Mouse (Mus musculus) midbrain, embryonic 13.5 days (tissue): ENCODE data around the gene Gm15217. TPM values are rescaled to one million over a fixed set of nuclear protein-coding genes. Genes with fewer than 3 reads are reported as not detected.

Experiments used
- ATAC-seq: fragments of 200-750 bp; cut with Nextera tagmentation; 2 replicates; pipeline ENCODE4 v1.8.0; 2017; ENCODE audit warnings: mild to moderate bottlenecking, moderate TSS enrichment, moderate library complexity
- H3K27ac ChIP-seq: fragments of 300-500 bp; sonication (generic); 2 replicates; pipeline ENCODE4 v1.5.1; 2015; ENCODE audit warnings: inconsistent platforms, mild to moderate bottlenecking, moderate library complexity
- H3K27me3 ChIP-seq: fragments of 300-500 bp; sonication (generic); 2 replicates; pipeline ENCODE4 v1.6.1; 2015; ENCODE audit warnings: mild to moderate bottlenecking, inconsistent platforms
- H3K36me3 ChIP-seq: fragments of 300-500 bp; sonication (generic); 2 replicates; pipeline ENCODE4 v1.6.1; 2015; ENCODE audit warnings: mild to moderate bottlenecking, inconsistent platforms
- H3K4me1 ChIP-seq: fragments of 300-500 bp; sonication (generic); replicated peaks from 2 replicates; pipeline ENCODE4 v1.6.1; 2015; ENCODE audit warnings: inconsistent platforms
- H3K4me2 ChIP-seq: fragments of 300-500 bp; sonication (generic); replicated peaks from 2 replicates; pipeline ENCODE4 v1.6.1; 2015; ENCODE audit warnings: moderate library complexity, mild to moderate bottlenecking, inconsistent platforms
- H3K4me3 ChIP-seq: fragments of 300-500 bp; sonication (generic); replicated peaks from 2 replicates; pipeline ENCODE4 v1.5.1; 2015; ENCODE audit warnings: mild to moderate bottlenecking, inconsistent platforms
- H3K9ac ChIP-seq: fragments of 300-500 bp; sonication (generic); replicated peaks from 2 replicates; pipeline ENCODE4 v1.6.1; 2015; ENCODE audit warnings: mild to moderate bottlenecking, inconsistent platforms
- H3K9me3 ChIP-seq: fragments of 300-500 bp; sonication (generic); 2 replicates; pipeline ENCODE4 v1.6.1; 2016; ENCODE audit warnings: mild to moderate bottlenecking, inconsistent platforms
- WGBS: fragments of 180-500 bp; shearing (Covaris S2); methylation state at CpG from one replicate; pipeline ENCODE4 v1.1.7; 2015; 5-methylcytosine and 5-hydroxymethylcytosine counted together
- polyA plus RNA-seq: library from polyadenylated mRNA; unstranded; fragments of >200 nt; fragmentation: Nextera tagmentation; extraction: Ambion mirVana; gene quantifications from 2 replicates; pipeline ENCODE4 v1.2.1, GENCODE M21; 2015

Gm15217 gene
- polyA plus RNA-seq, 1 experiment from 2014 or later, result not detected

DNA sequence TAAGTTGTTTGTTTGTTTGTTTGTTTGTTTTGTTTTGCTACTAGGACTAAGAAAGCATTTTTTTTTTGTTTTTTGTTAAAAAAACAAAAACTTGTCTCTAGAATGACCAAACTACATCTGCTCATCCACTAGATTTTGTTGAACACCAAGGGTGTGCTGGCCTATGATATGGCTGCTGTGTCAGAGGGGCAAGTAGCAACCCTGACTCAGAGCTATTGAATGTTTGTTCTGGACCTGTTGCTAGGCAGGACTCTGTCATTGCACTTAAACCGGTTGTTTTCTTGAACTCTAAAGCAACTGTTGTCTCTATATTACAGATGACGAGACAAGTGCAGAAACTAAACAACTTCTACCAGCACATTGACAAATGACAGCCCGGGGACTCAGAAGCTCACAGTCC lies 29.1 kb downstream of the Gm15217 start:
- H3K4me1 ChIP-seq, result no peaks in the 10 kb centered on the region
- H3K27me3 ChIP-seq, result no peaks in the 10 kb centered on the region
- no peak overlapping the region for H3K4me3 ChIP-seq
- H3K4me2 ChIP-seq, result no peak overlapping the region
- H3K9me3 ChIP-seq, result no peaks in the 10 kb centered on the region
- no peak overlapping the region for H3K9ac ChIP-seq
- ATAC-seq, result no peak
- H3K27ac ChIP-seq, result no peak overlapping the region
- no peaks in the 10 kb centered on the region for H3K36me3 ChIP-seq
- 88% methylated on average over 3 of the region's 3 CpGs for WGBS

DNA sequence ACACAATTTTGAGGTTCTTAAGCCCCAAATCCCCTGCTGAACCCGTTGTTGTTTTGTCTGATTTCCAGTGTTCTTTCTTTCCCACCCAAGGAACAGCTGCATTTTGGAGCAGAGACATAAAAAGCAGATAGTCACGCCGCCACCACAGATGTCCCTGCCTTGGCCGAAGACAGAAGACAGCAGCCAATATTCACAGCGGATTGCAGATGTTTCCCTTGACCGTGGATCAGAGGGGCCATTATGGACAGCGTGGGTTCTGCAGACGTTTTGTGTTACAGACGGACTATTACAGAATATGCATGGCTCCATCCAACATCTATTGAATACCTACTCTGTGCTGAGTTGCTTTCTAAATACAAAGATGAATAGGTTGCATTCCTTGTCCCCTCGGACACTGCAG lies 29.8 kb downstream of the Gm15217 start:
- Histone ChIP-seq H3K27me3 (no peaks in the 10 kb centered on the region), H3K4me2 (no peak overlapping the region), H3K9me3 (no peaks in the 10 kb centered on the region), H3K9ac (no peak overlapping the region), H3K36me3 (no peaks in the 10 kb centered on the region), H3K4me1 (no peaks in the 10 kb centered on the region), H3K4me3 (no peak overlapping the region), H3K27ac (no peak overlapping the region)
- no peak for ATAC-seq
- WGBS, result 83% methylated on average over 10 of the region's 10 CpGs

DNA sequence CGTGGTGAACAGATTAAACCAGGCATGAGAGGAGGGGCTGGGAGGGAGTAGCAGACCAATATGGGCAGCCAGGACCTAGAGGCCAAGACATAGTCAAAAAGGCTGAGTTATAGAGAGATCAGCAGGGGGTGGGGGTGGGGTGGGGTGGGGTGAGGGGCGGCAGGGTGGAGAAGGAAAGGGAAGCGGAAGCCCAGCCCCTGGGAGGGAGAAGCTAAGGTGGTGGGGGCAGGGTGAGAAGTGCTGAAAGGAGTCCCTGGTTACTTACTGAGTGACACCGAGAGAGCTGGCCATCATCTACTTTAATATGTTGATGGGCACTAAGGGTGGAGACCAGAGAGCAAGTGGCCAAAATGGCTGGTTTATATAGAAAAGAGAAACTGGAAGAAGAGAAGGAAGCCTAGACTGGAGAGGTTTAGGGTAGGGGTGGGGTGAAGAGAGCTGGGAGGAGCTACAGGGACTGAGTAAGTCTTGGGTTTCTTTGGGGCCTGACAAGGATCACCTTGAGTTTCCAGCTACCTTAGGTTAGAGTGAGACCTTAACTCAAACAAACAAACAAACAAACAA lies 31.4 kb downstream of the Gm15217 start:
- no peak for ATAC-seq
- H3K4me1 ChIP-seq, result no peaks in the 10 kb centered on the region
- no peak overlapping the region for H3K27ac ChIP-seq
- no peaks in the 10 kb centered on the region for H3K9me3 ChIP-seq
- 65% methylated on average over 4 of the region's 4 CpGs for WGBS
- H3K36me3 ChIP-seq, result no peaks in the 10 kb centered on the region
- no peaks in the 10 kb centered on the region for H3K27me3 ChIP-seq
- H3K9ac ChIP-seq, result no peak overlapping the region
- H3K4me2 ChIP-seq, result no peak overlapping the region
- H3K4me3 ChIP-seq, result no peak overlapping the region

- no peak for ATAC-seq
- no peak overlapping the region for H3K27ac ChIP-seq
- no peak overlapping the region for H3K4me3 ChIP-seq
- H3K9me3 ChIP-seq, result no peaks in the 10 kb centered on the region
- H3K27me3 ChIP-seq, result no peaks in the 10 kb centered on the region
- no peaks in the 10 kb centered on the region for H3K4me1 ChIP-seq
- H3K36me3 ChIP-seq, result no peaks in the 10 kb centered on the region
- WGBS, result 75% methylated on average over 7 of the region's 7 CpGs
- H3K4me2 ChIP-seq, result no peak overlapping the region
- H3K9ac ChIP-seq, result no peak overlapping the region
Measured at GRCm38 (mm10) chr14:46412497-46413000, 33.3 kb downstream of the Gm15217 start.

DNA sequence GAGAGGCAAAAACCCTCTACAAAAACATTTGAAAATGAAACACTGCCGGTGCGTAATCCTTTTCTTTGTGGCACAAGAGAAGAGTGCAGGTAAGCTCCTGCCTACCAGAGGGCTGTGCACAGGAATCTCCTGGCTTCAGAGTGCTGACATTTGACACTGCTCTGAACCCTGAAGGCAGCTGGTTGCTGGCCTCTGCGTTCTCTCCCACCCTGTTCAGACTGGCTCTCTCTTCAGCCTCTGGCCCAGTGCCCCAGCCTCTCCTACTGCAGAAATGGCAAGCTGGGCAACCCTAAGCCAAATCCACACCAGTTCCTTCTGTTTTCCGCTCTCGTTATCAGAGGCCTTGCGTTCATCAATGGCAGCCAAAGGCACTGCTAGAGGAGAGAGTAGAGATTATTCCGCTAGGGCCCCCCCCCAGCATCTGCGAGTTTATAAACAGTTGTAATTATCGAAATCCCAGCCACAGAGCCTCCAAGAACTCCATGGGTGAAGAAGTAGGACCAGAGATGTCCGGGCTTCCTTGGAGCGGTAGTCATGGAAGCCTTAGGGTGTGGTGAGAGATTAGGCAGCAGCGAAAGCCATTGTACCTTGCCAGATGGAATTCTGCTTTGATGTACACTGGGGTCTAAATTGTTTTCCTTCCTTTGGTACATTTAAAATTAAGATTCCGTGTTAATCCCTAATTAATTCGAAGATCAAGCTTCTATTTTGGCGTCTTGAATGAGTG lies 39.3 kb downstream of the Gm15217 start:
- H3K9ac ChIP-seq, result no peak overlapping the region
- no peaks in the 10 kb centered on the region for H3K36me3 ChIP-seq
- H3K4me2 ChIP-seq, result no peak overlapping the region
- ATAC-seq, result peak; percentile 67
- no peak overlapping the region for H3K4me3 ChIP-seq
- 0 out of 2 replicates have a peak overlapping the region, but pooled peaks have one; percentile 0 for H3K27ac ChIP-seq
- no peaks in the 10 kb centered on the region for H3K27me3 ChIP-seq
- no peaks in the 10 kb centered on the region for H3K9me3 ChIP-seq
- H3K4me1 ChIP-seq, result peaks cover 10% of the 10 kb centered on the region
- 45% methylated on average over 15 of the region's 15 CpGs for WGBS

DNA sequence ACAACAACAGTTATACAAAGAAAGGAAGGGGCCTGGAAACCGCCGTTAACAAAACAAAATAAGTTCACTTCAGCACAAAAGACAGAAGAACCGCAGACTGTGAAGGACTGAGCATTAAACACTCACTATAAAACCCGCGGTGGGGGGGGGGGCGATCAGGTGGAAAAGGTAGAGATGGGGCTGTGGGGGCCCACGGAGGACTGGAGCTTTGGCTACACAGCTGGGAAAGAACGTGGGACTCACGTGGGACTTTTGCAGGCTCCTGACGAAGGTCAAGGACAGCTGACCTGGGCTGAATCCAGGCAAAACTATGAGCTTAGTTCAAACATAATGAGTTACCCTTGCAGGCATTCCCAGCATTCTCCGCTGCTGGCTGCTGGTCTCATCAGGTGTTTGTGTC lies 40.1 kb downstream of the Gm15217 start:
- peak; percentile 59 for ATAC-seq
- no peak overlapping the region; the same call in 1 of the 2 replicates for H3K27ac ChIP-seq

GRCm38 (mm10) chr14:46421823-46422222 lies 42.6 kb downstream of the Gm15217 start:
- Histone ChIP-seq H3K4me2 (no peak overlapping the region), H3K36me3 (no peaks in the 10 kb centered on the region), H3K4me1 (peaks cover 10% of the 10 kb centered on the region), H3K9me3 (no peaks in the 10 kb centered on the region; the same call in 1 of the 2 replicates), H3K9ac (no peak overlapping the region), H3K27ac (no peak overlapping the region), H3K27me3 (no peaks in the 10 kb centered on the region), H3K4me3 (no peak overlapping the region)
- no peak for ATAC-seq
- 90% methylated on average over 3 of the region's 3 CpGs for WGBS

More for the DNA sequence above, 40.1 kb downstream of the Gm15217 start:
- Histone ChIP-seq H3K9ac (no peak overlapping the region), H3K9me3 (no peaks in the 10 kb centered on the region), H3K4me2 (no peak overlapping the region), H3K36me3 (no peaks in the 10 kb centered on the region), H3K27me3 (no peaks in the 10 kb centered on the region), H3K4me3 (no peak overlapping the region), H3K4me1 (peaks cover 10% of the 10 kb centered on the region)
- 25% methylated on average over 11 of the region's 11 CpGs for WGBS

GRCm38 (mm10) chr14:46427251-46427650 lies 48.0 kb downstream of the Gm15217 start:
- Histone ChIP-seq H3K27ac (no peak overlapping the region), H3K4me2 (no peak overlapping the region), H3K27me3 (no peaks in the 10 kb centered on the region), H3K9ac (no peak overlapping the region), H3K4me3 (no peak overlapping the region), H3K9me3 (no peaks in the 10 kb centered on the region; the same call in 1 of the 2 replicates), H3K36me3 (no peaks in the 10 kb centered on the region), H3K4me1 (no peaks in the 10 kb centered on the region)
- WGBS, result 95% methylated on average over 13 of the region's 13 CpGs
- no peak for ATAC-seq

DNA sequence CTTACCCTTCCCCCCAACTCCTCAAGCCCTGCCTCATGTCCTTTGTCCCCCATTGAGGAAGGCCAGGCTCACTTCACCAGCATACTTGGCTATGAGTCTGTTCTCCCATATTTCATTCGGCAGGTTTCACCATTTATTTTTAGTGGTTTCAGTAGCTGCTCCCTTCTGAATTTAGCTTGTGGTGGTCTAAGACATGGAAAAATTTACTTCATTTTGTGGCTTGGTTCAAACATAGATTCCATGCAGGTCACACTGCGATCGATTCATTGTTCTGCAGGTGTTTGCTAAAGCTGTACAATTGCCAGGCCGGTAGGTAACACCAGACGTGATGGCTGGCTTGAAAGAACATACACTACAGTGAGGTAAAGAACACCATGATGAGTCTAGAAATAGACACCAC lies 51.0 kb downstream of the Gm15217 start:
- H3K27me3 ChIP-seq, result no peaks in the 10 kb centered on the region
- no peak for ATAC-seq
- H3K9me3 ChIP-seq, result no peaks in the 10 kb centered on the region; the same call in 1 of the 2 replicates
- H3K36me3 ChIP-seq, result no peaks in the 10 kb centered on the region
- no peak overlapping the region for H3K9ac ChIP-seq
- 93% methylated on average over 5 of the region's 5 CpGs for WGBS
- no peak overlapping the region for H3K27ac ChIP-seq
- H3K4me2 ChIP-seq, result no peak overlapping the region
- no peaks in the 10 kb centered on the region for H3K4me1 ChIP-seq
- H3K4me3 ChIP-seq, result no peak overlapping the region

Other genes starting within 250 kb of the Gm15217 start
- gene Bmp4, start 11.3 kb downstream of the Gm15217 start, polyA plus RNA-seq, result 2.6 and 5.7 TPM in 2 replicates